Mouse (Mus musculus) R1 (cell line): Measurements from ENCODE around the gene Mei4.

Experiments
- DNase-seq: peaks from one replicate; pipeline ENCODE4 v3.0.0-alpha.2; 2018; ENCODE audit warnings: low read depth, low spot score

Mei4 gene

GRCm38 (mm10) chr9:82136119-82136518 lies 272.6 kb downstream of the Mei4 start:
- DNase-seq: no peak

- DNase-seq: peak; percentile 1
These were observed 296.7 kb downstream of the Mei4 start for GRCm38 (mm10) chr9:82160143-82160542.

- DNase-seq: no peak
These were observed 298.9 kb downstream of the Mei4 start for GRCm38 (mm10) chr9:82162415-82162814.

- no peak for DNase-seq
These were observed 354.5 kb downstream of the Mei4 start for GRCm38 (mm10) chr9:82217976-82218375.

GRCm38 (mm10) chr9:82247695-82248445 lies 384.4 kb downstream of the Mei4 start:
- DNase-seq: peak; percentile 40
